Mouse (Mus musculus) heart, embryonic 13.5 days (tissue): Measurements from ENCODE around the gene Tfpi. TPM values are rescaled to one million over a fixed set of nuclear protein-coding genes. Genes with fewer than 3 reads are reported as not detected.

Experiments used
- ATAC-seq: fragments of 200-750 bp; cut with Nextera tagmentation; 2 replicates; pipeline ENCODE4 v1.8.0; 2017; ENCODE audit warnings: moderate TSS enrichment; ENCODE audit not compliant: insufficient number of reproducible peaks, low FRiP score, low TSS enrichment; ENCODE audit errors: extremely low read depth
- H3K27ac ChIP-seq: fragments of 300-500 bp; sonication (generic); replicated peaks from 2 replicates; pipeline ENCODE4 v1.5.1; 2015; ENCODE audit warnings: moderate library complexity, mild to moderate bottlenecking, inconsistent platforms
- H3K27me3 ChIP-seq: fragments of 300-500 bp; sonication (generic); replicated peaks from 2 replicates; pipeline ENCODE4 v1.6.1; 2015; ENCODE audit warnings: mild to moderate bottlenecking, inconsistent platforms
- H3K36me3 ChIP-seq: fragments of 300-500 bp; sonication (generic); 2 replicates; pipeline ENCODE4 v1.6.1; 2015; ENCODE audit warnings: mild to moderate bottlenecking, inconsistent platforms
- H3K4me1 ChIP-seq: fragments of 300-500 bp; sonication (generic); 2 replicates; pipeline ENCODE4 v1.6.1; 2015; ENCODE audit warnings: inconsistent platforms
- H3K4me2 ChIP-seq: fragments of 300-500 bp; sonication (generic); 2 replicates; pipeline ENCODE4 v1.6.1; 2015; ENCODE audit warnings: inconsistent platforms, mild to moderate bottlenecking, moderate library complexity
- H3K4me3 ChIP-seq: fragments of 300-500 bp; sonication (generic); 2 replicates; pipeline ENCODE4 v1.5.1; 2015; ENCODE audit warnings: moderate library complexity, mild to moderate bottlenecking, inconsistent platforms
- H3K9ac ChIP-seq: fragments of 300-500 bp; sonication (generic); 2 replicates; pipeline ENCODE4 v1.6.1; 2015; ENCODE audit warnings: inconsistent platforms, mild to moderate bottlenecking, moderate library complexity
- H3K9me3 ChIP-seq: fragments of 300-500 bp; sonication (generic); 2 replicates; pipeline ENCODE4 v1.6.1; 2016; ENCODE audit warnings: inconsistent platforms
- WGBS: fragments of 180-500 bp; shearing (Covaris S2); methylation state at CpG from one replicate; pipeline ENCODE4 v1.1.7; 2015; ENCODE audit warnings: mixed read lengths; 5-methylcytosine and 5-hydroxymethylcytosine counted together
- polyA plus RNA-seq: library from polyadenylated mRNA; unstranded; fragments of >200 nt; fragmentation: Nextera tagmentation; extraction: Ambion mirVana; gene quantifications from 2 replicates; pipeline ENCODE4 v1.2.1, GENCODE M21; 2015

The Tfpi gene
- polyA plus RNA-seq, 1 experiment from 2014 or later, result 72.0 TPM

GRCm38 (mm10) chr2:84441940-84442339 is 34.6 kb downstream of the Tfpi start:
- 43% methylated on average over 5 of the region's 5 CpGs for WGBS

DNA sequence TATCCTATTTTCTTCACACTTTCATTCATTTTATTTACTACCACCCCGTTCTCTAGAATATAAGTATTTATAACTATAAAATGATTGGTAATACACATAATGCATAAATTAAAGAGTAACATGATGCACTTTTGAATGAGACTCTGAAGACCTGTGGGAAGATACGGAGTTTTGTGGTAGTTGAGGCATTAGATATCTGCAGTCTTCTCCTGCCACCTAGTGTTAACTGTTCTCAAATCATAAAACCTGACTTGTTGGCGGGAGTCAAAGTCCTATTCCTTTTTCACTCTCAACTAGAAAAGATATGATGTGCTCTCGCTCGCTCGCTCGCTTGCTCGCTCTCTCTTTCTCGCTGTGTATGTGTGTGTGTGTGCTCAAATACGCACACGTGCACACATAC is 46.9 kb downstream of the Tfpi start:
- no peak overlapping the region for H3K27ac ChIP-seq
- no peak overlapping the region for H3K4me3 ChIP-seq
- no peaks in the 10 kb centered on the region for H3K9me3 ChIP-seq
- H3K36me3 ChIP-seq, result peaks cover 7% of the 10 kb centered on the region; the same call in 1 of the 2 replicates
- peak overlapping the region; percentile 52; the same call in 1 of the 2 replicates for H3K9ac ChIP-seq
- 34% methylated on average over 11 of the region's 11 CpGs for whole genome bisulfite sequencing
- H3K4me2 ChIP-seq, result 0 out of 2 replicates have a peak overlapping the region, but pooled peaks have one; percentile 25
- H3K4me1 ChIP-seq, result peaks cover 5% of the 10 kb centered on the region; the same call in 1 of the 2 replicates
- no peak for ATAC-seq
- H3K27me3 ChIP-seq, result no peaks in the 10 kb centered on the region

More at GRCm38 (mm10) chr2:84441940-84442339, 34.6 kb downstream of the Tfpi start:
- Histone ChIP-seq H3K27me3 (no peaks in the 10 kb centered on the region), H3K4me1 (peaks cover 9% of the 10 kb centered on the region), H3K4me3 (no peak overlapping the region), H3K27ac (no peak overlapping the region), H3K36me3 (peaks cover 25% of the 10 kb centered on the region), H3K4me2 (no peak overlapping the region), H3K9me3 (no peaks in the 10 kb centered on the region), H3K9ac (no peak overlapping the region)
- no peak for ATAC-seq

- WGBS, result 47% methylated on average over 3 of the region's 3 CpGs
- H3K9me3 ChIP-seq, result no peaks in the 10 kb centered on the region
- no peak for ATAC-seq
Observed at GRCm38 (mm10) chr2:84428836-84429235, 47.7 kb downstream of the Tfpi start.

DNA sequence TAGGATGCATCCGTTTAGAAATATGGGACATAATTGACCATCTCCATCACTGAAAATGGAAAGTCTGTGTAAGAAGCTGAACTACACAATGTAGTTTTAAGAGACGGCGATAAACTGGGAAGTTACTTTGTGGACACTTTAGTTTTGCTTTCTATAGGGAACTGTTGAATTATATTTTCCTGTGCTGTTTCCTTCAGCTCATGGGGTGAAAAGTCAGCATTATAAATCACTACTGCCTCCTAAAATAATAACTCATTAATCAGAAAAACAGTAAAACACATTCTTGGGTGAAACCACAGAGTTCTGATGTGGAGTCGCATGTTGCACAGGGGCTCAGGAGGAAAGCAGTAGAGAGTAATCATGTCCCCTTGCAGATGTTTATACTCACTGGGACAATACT is 50.0 kb downstream of the Tfpi start:
- Histone ChIP-seq H3K9ac (no peak overlapping the region), H3K9me3 (no peaks in the 10 kb centered on the region), H3K27me3 (no peaks in the 10 kb centered on the region), H3K27ac (no peak overlapping the region), H3K36me3 (no peaks in the 10 kb centered on the region), H3K4me1 (peaks cover 9% of the 10 kb centered on the region), H3K4me2 (no peak overlapping the region), H3K4me3 (no peak overlapping the region)
- WGBS, result 82% methylated on average over 4 of the region's 4 CpGs
- no peak for ATAC-seq

More at GRCm38 (mm10) chr2:84428836-84429235, 47.7 kb downstream of the Tfpi start:
- H3K9ac ChIP-seq, result no peak overlapping the region
- H3K27me3 ChIP-seq, result no peaks in the 10 kb centered on the region
- H3K4me3 ChIP-seq, result no peak overlapping the region
- no peak overlapping the region for H3K27ac ChIP-seq
- H3K36me3 ChIP-seq, result peaks cover 6% of the 10 kb centered on the region; the same call in 1 of the 2 replicates
- H3K4me2 ChIP-seq, result no peak overlapping the region
- H3K4me1 ChIP-seq, result peaks cover 9% of the 10 kb centered on the region

GRCm38 (mm10) chr2:84425138-84425537 is 51.4 kb downstream of the Tfpi start, which contains the start of gene Calcrl:
TSS of gene Calcrl (minus strand) at chr2:84425411.
- H3K27ac ChIP-seq, result peak within 1 kb of the TSS; percentile 76
- no peaks in the 10 kb centered on the region for H3K27me3 ChIP-seq
- WGBS, result 2% methylated on average over 10 of the region's 10 CpGs
- peak within 1 kb of the TSS; percentile 53 for H3K4me3 ChIP-seq
- peak; percentile 66; the same call in 1 of the 2 replicates for ATAC-seq
- H3K9me3 ChIP-seq, result no peaks in the 10 kb centered on the region
- H3K4me1 ChIP-seq, result peaks cover 9% of the 10 kb centered on the region
- H3K36me3 ChIP-seq, result no peaks in the 10 kb centered on the region
- peak within 1 kb of the TSS; percentile 66 for H3K4me2 ChIP-seq
- H3K9ac ChIP-seq, result peak within 1 kb of the TSS; percentile 75

- 78% methylated on average over 4 of the region's 4 CpGs for WGBS
- H3K27me3 ChIP-seq, result no peaks in the 10 kb centered on the region
- no peaks in the 10 kb centered on the region for H3K9me3 ChIP-seq
- H3K36me3 ChIP-seq, result peaks cover 15% of the 10 kb centered on the region
- no peak overlapping the region for H3K4me2 ChIP-seq
- H3K9ac ChIP-seq, result no peak overlapping the region
- no peak overlapping the region for H3K27ac ChIP-seq
- no peak overlapping the region for H3K4me3 ChIP-seq
- peaks cover 3% of the 10 kb centered on the region; the same call in 1 of the 2 replicates for H3K4me1 ChIP-seq
- ATAC-seq, result no peak
Observed at GRCm38 (mm10) chr2:84416501-84416900, 60.1 kb downstream of the Tfpi start.

- no peak overlapping the region for H3K27ac ChIP-seq
- H3K36me3 ChIP-seq, result peaks cover 15% of the 10 kb centered on the region
- H3K4me1 ChIP-seq, result no peaks in the 10 kb centered on the region
- no peaks in the 10 kb centered on the region for H3K27me3 ChIP-seq
- H3K4me3 ChIP-seq, result no peak overlapping the region
- H3K9me3 ChIP-seq, result no peaks in the 10 kb centered on the region
- no peak for ATAC-seq
- no peak overlapping the region for H3K9ac ChIP-seq
- no peak overlapping the region for H3K4me2 ChIP-seq
Observed at GRCm38 (mm10) chr2:84409796-84410592, 66.6 kb downstream of the Tfpi start.

DNA sequence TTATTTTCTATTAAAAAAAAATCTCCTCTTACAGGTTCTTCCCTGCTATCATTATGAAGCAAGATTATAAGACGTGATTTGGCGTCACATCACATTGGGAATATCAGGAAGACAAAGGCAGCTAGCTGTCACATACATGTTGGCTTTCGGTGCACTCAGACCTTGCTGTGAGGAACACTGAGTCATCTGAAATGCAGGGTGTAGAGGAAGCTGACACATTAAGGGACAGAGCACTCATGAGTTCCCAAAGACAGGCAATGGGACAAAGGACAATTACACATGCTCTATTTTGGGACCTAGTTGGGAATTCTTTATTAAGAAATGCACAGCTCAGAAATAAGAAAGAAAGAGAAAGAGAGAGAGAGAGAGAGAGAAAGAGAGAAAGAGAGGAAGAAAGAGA is 71.7 kb downstream of the Tfpi start:
- 76% methylated on average over 3 of the region's 3 CpGs for WGBS
- ATAC-seq, result no peak
- Histone ChIP-seq H3K4me2 (no peak overlapping the region), H3K36me3 (no peaks in the 10 kb centered on the region), H3K4me3 (no peak overlapping the region), H3K9me3 (no peaks in the 10 kb centered on the region), H3K9ac (no peak overlapping the region), H3K27ac (no peak overlapping the region), H3K27me3 (no peaks in the 10 kb centered on the region), H3K4me1 (no peaks in the 10 kb centered on the region)

- H3K4me2 ChIP-seq, result no peak overlapping the region
- H3K9me3 ChIP-seq, result no peaks in the 10 kb centered on the region
- H3K27ac ChIP-seq, result no peak overlapping the region
- no peaks in the 10 kb centered on the region for H3K36me3 ChIP-seq
- no peak for ATAC-seq
- H3K4me1 ChIP-seq, result no peaks in the 10 kb centered on the region
- no peak overlapping the region for H3K4me3 ChIP-seq
- 74% methylated on average over 3 of the region's 3 CpGs for WGBS
- H3K9ac ChIP-seq, result no peak overlapping the region
- no peaks in the 10 kb centered on the region for H3K27me3 ChIP-seq
Observed at GRCm38 (mm10) chr2:84402713-84403112, 73.9 kb downstream of the Tfpi start.

GRCm38 (mm10) chr2:84396557-84396956 is 80.0 kb downstream of the Tfpi start:
- Histone ChIP-seq H3K9me3 (no peaks in the 10 kb centered on the region), H3K27me3 (no peaks in the 10 kb centered on the region), H3K9ac (no peak overlapping the region), H3K36me3 (no peaks in the 10 kb centered on the region), H3K27ac (no peak overlapping the region), H3K4me2 (no peak overlapping the region), H3K4me1 (peaks cover 5% of the 10 kb centered on the region; the same call in 1 of the 2 replicates), H3K4me3 (no peak overlapping the region)
- 78% methylated on average over 4 of the region's 4 CpGs for WGBS
- no peak for ATAC-seq

- WGBS, result 84% methylated on average over 4 of the region's 4 CpGs
- H3K9ac ChIP-seq, result no peak overlapping the region
- no peak overlapping the region for H3K27ac ChIP-seq
Observed at GRCm38 (mm10) chr2:84393236-84393635, 83.3 kb downstream of the Tfpi start.

DNA sequence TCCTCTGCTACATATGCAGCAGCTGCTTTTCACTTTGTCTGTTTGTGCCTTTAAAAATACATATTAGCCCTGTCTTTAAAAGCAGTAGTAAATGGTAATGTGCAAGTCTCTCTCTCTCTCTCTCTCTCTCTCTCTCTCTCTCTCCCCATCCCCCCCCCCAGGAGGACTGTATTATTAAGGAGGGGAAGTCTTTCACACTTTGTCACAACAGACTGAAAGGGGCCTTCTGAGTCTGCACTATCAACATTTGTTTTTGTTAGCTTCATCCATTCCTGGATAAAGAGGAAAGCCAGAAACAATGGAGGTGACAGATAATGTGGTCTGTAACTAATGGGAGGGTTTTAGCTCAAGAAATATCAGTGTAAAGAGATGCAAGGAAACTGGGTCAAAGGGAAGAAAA is 87.5 kb downstream of the Tfpi start:
- ATAC-seq, result no peak
- H3K27ac ChIP-seq, result peak overlapping the region; percentile 69
- no peaks in the 10 kb centered on the region for H3K9me3 ChIP-seq

More at GRCm38 (mm10) chr2:84393236-84393635, 83.3 kb downstream of the Tfpi start:
- Histone ChIP-seq H3K27me3 (no peaks in the 10 kb centered on the region), H3K4me1 (peaks cover 11% of the 10 kb centered on the region), H3K4me2 (no peak overlapping the region), H3K9me3 (no peaks in the 10 kb centered on the region), H3K4me3 (no peak overlapping the region), H3K36me3 (no peaks in the 10 kb centered on the region)
- ATAC-seq, result no peak

More for the DNA sequence above, 87.5 kb downstream of the Tfpi start:
- no peak overlapping the region for H3K4me2 ChIP-seq
- H3K4me3 ChIP-seq, result no peak overlapping the region
- H3K9ac ChIP-seq, result no peak overlapping the region
- peaks cover 33% of the 10 kb centered on the region for H3K4me1 ChIP-seq
- no peaks in the 10 kb centered on the region for H3K27me3 ChIP-seq
- H3K36me3 ChIP-seq, result no peaks in the 10 kb centered on the region
